Mouse (Mus musculus): Measurements from ENCODE around the gene Olfr619. TPM values are rescaled to one million over a fixed set of nuclear protein-coding genes. Genes with fewer than 3 reads are reported as not detected.

Olfr619 gene
- polyA plus RNA-seq, 1 experiment, result not detected

DNA sequence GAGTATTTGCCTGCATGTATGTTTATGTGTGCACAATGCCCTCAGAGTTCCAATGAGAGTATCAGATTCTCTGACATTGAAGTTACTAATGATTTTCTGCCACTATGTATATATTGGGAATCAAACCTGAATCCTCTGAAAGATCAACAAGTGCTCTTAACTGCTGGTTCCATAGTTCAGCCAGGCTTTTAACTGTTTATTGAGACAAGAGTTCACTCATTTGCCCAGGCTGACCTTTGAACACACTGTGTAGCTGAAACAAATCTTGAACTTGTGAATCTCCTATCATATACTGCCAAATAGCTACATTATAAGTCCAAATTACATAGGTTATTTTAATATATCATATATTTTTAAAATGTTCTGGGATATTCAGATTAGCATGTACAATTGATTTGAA is 36.4 kb downstream of the Olfr619 start:
- no peaks in the 10 kb centered on the region for H3K36me3 ChIP-seq (ENCODE audit: control insufficient read depth, insufficient read depth, low read length)
- H3K27me3 ChIP-seq (ENCODE audit: control insufficient read depth, insufficient read depth, low read length), result no peaks in the 10 kb centered on the region
- no peaks in the 10 kb centered on the region for H3K4me1 ChIP-seq (ENCODE audit: control insufficient read depth, insufficient read depth, insufficient read length, low read length)
- TF ChIP-seq CTCF (IDR thresholded peaks at IDR 0.05; ENCODE audit: extremely low read depth, insufficient read length, insufficient replicate concordance, low read depth, low read length), result no peak
- TF ChIP-seq POLR2A (IDR thresholded peaks at IDR 0.05; ENCODE audit: low read depth, low read length), result no peak
- no peak overlapping the region for H3K27ac ChIP-seq (ENCODE audit: insufficient read depth, low read depth, low read length)
- no peak overlapping the region for H3K4me3 ChIP-seq (ENCODE audit: low read depth, low read length)

- WGBS, result 74% methylated on average over 1 of the region's 1 CpGs
- Histone ChIP-seq H3K27ac (ENCODE audit: insufficient read depth, low read depth, low read length) (no peak within 1 kb of the TSS), H3K4me1 (ENCODE audit: control insufficient read depth, insufficient read depth, insufficient read length, low read length) (no peaks in the 10 kb centered on the region), H3K27me3 (ENCODE audit: control insufficient read depth, insufficient read depth, low read length) (no peaks in the 10 kb centered on the region), H3K36me3 (ENCODE audit: control insufficient read depth, insufficient read depth, low read length) (no peaks in the 10 kb centered on the region), H3K4me3 (ENCODE audit: low read depth, low read length) (no peak within 1 kb of the TSS)
- no peak for TF ChIP-seq CTCF (IDR thresholded peaks at IDR 0.05; ENCODE audit: extremely low read depth, insufficient read length, insufficient replicate concordance, low read depth, low read length)
- no peak for TF ChIP-seq POLR2A (IDR thresholded peaks at IDR 0.05; ENCODE audit: low read depth, low read length)
Observed at GRCm38 (mm10) chr7:103642602-103643001, 42.2 kb downstream of the Olfr619 start, which contains the start of gene Olfr622. Gene Olfr622 (minus strand): TSS chr7:103642702.

DNA sequence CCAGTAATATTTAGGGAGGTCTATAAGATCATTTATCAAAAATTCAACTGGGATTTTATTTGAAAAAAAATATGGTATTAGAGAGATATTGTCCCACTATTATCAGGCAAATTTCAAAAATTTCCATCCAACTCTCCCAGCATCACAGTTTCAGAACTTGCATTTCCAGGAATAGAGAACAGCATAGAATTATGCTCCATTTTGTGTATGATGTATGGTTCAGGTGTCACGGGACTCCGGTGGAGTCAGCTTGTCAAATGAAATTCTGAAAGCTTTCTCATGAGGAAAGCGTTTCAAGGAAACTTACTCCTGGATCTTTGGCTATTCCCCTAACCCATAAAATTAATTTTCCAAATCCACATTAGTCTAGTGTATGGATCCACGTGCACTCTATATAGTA is 43.7 kb downstream of the Olfr619 start:
- H3K36me3 ChIP-seq (ENCODE audit: control insufficient read depth, insufficient read depth, low read length), result no peaks in the 10 kb centered on the region
- no peaks in the 10 kb centered on the region for H3K4me1 ChIP-seq (ENCODE audit: control insufficient read depth, insufficient read depth, insufficient read length, low read length)
- H3K27ac ChIP-seq (ENCODE audit: insufficient read depth, low read depth, low read length), result no peak overlapping the region
- TF ChIP-seq POLR2A (IDR thresholded peaks at IDR 0.05; ENCODE audit: low read depth, low read length) (no peak), CTCF (IDR thresholded peaks at IDR 0.05; ENCODE audit: extremely low read depth, insufficient read length, insufficient replicate concordance, low read depth, low read length) (no peak)
- H3K27me3 ChIP-seq (ENCODE audit: control insufficient read depth, insufficient read depth, low read length), result no peaks in the 10 kb centered on the region
- WGBS, result 30% methylated on average over 4 of the region's 4 CpGs
- H3K4me3 ChIP-seq (ENCODE audit: low read depth, low read length), result no peak overlapping the region

Other genes starting within 250 kb of the Olfr619 start
- gene Olfr601, start 237.9 kb upstream of the Olfr619 start, polyA plus RNA-seq (2012; rRNA removed), result not detected in 2 replicates
- gene Olfr603, start 214.4 kb upstream of the Olfr619 start, polyA plus RNA-seq (2012; rRNA removed), result not detected in 2 replicates
- not detected in 2 replicates for gene Usp17lc, start 185.5 kb upstream of the Olfr619 start, polyA plus RNA-seq (2012; rRNA removed)
- gene Olfr605, start 155.1 kb upstream of the Olfr619 start, polyA plus RNA-seq (2012; rRNA removed), result not detected in 2 replicates
- not detected in 2 replicates for gene Olfr606, start 151.5 kb upstream of the Olfr619 start, polyA plus RNA-seq (2012; rRNA removed)
- not detected in 2 replicates for gene Olfr607, start 136.4 kb upstream of the Olfr619 start, polyA plus RNA-seq (2012; rRNA removed)
- gene Olfr608, start 130.7 kb upstream of the Olfr619 start, polyA plus RNA-seq (2012; rRNA removed), result not detected in 2 replicates
- gene Olfr609, start 102.5 kb upstream of the Olfr619 start, polyA plus RNA-seq (2012; rRNA removed), result not detected in 2 replicates
- gene Olfr610, start 88.5 kb upstream of the Olfr619 start, polyA plus RNA-seq (2012; rRNA removed), result not detected in 2 replicates
- not detected in 2 replicates for gene Olfr611, start 79.7 kb upstream of the Olfr619 start, polyA plus RNA-seq (2012; rRNA removed)
- gene Olfr612, start 57.9 kb upstream of the Olfr619 start, polyA plus RNA-seq (2012; rRNA removed), result not detected in 2 replicates
- gene Olfr613, start 52.5 kb upstream of the Olfr619 start, polyA plus RNA-seq (2012; rRNA removed), result not detected in 2 replicates
- gene Olfr615, start 44.5 kb upstream of the Olfr619 start, polyA plus RNA-seq (2012; rRNA removed), result not detected in 2 replicates
- gene Olfr616, start 31.4 kb upstream of the Olfr619 start, polyA plus RNA-seq (2012; rRNA removed), result not detected in 2 replicates
- gene Olfr617, start 27.5 kb upstream of the Olfr619 start, polyA plus RNA-seq (2012; rRNA removed), result not detected in 2 replicates
- not detected in 2 replicates for gene Olfr618, start 10.5 kb upstream of the Olfr619 start, polyA plus RNA-seq (2012; rRNA removed)
- not detected in 2 replicates for gene Olfr620, start 12.0 kb downstream of the Olfr619 start, polyA plus RNA-seq (2012; rRNA removed)
- not detected in 2 replicates for gene Olfr622, start 42.1 kb downstream of the Olfr619 start, polyA plus RNA-seq (2012; rRNA removed)
- gene Olfr623, start 63.1 kb downstream of the Olfr619 start, polyA plus RNA-seq (2012; rRNA removed), result not detected in 2 replicates
- gene Olfr624, start 70.6 kb downstream of the Olfr619 start, polyA plus RNA-seq (2012; rRNA removed), result not detected in 2 replicates
- gene Olfr625-ps1, start 82.1 kb downstream of the Olfr619 start, polyA plus RNA-seq (2012; rRNA removed), result not detected in 2 replicates
- gene Olfr243, start 114.1 kb downstream of the Olfr619 start, polyA plus RNA-seq (2012; rRNA removed), result not detected in 2 replicates
- gene Olfr628, start 129.8 kb downstream of the Olfr619 start, polyA plus RNA-seq (2012; rRNA removed), result not detected in 2 replicates
- not detected in 2 replicates for gene Olfr629, start 144.4 kb downstream of the Olfr619 start, polyA plus RNA-seq (2012; rRNA removed)
- not detected in 2 replicates for gene Olfr630, start 156.8 kb downstream of the Olfr619 start, polyA plus RNA-seq (2012; rRNA removed)
- gene Olfr69, start 171.0 kb downstream of the Olfr619 start, polyA plus RNA-seq (2012; rRNA removed), result not detected in 2 replicates
- gene Olfr68, start 179.1 kb downstream of the Olfr619 start, polyA plus RNA-seq (2012; rRNA removed), result not detected in 2 replicates
- not detected in 2 replicates for gene Olfr67, start 191.2 kb downstream of the Olfr619 start, polyA plus RNA-seq (2012; rRNA removed)
- gene Hbb-bt, start 213.4 kb downstream of the Olfr619 start, polyA plus RNA-seq (2012; rRNA removed), result 7.2 and 8.9 TPM in 2 replicates
- gene Hbb-bs, start 227.5 kb downstream of the Olfr619 start, polyA plus RNA-seq (2012; rRNA removed), result 59.9 and 74.9 TPM in 2 replicates
- gene Hbb-bh2, start 239.9 kb downstream of the Olfr619 start, polyA plus RNA-seq (2012; rRNA removed), result not detected in 2 replicates
- not detected in 2 replicates for gene Hbb-bh1, start 242.6 kb downstream of the Olfr619 start, polyA plus RNA-seq (2012; rRNA removed)

Measured in small intestine, adult 2 months (tissue).